Mouse (Mus musculus) small intestine, adult 2 months (tissue): Measurements from ENCODE around the gene Ppan. TPM values are rescaled to one million over a fixed set of nuclear protein-coding genes. Genes with fewer than 3 reads are reported as not detected.
A peak's percentile ranks its signal among the peaks of the same experiment; 100 is the strongest.

ENCODE experiments used
- H3K27ac ChIP-seq: fragments of 200-500 bp; 2 replicates; pipeline ENCODE4 v1.5.1; 2012; ENCODE audit warnings: low read depth, low read length, control low read depth, inconsistent platforms; ENCODE audit not compliant: insufficient read depth
- H3K27me3 ChIP-seq: fragments of 200-500 bp; 2 replicates; pipeline ENCODE4 v1.6.1; 2012; ENCODE audit warnings: mild to moderate bottlenecking, moderate library complexity, low read length, inconsistent platforms; ENCODE audit not compliant: control insufficient read depth, insufficient read depth
- H3K36me3 ChIP-seq: fragments of 200-500 bp; 2 replicates; pipeline ENCODE4 v1.6.1; 2012; ENCODE audit warnings: mild to moderate bottlenecking, low read length, control low read depth, inconsistent platforms; ENCODE audit not compliant: control insufficient read depth, insufficient read depth
- H3K4me1 ChIP-seq: fragments of 200-500 bp; 2 replicates; pipeline ENCODE4 v1.6.1; 2012; ENCODE audit warnings: low read length, inconsistent platforms, mixed read lengths; ENCODE audit not compliant: control insufficient read depth, insufficient read depth, insufficient read length
- H3K4me3 ChIP-seq: fragments of 200-500 bp; 2 replicates; pipeline ENCODE4 v1.5.1; 2012; ENCODE audit warnings: low read depth, mild to moderate bottlenecking, control low read depth, inconsistent platforms, low read length, moderate library complexity
- CTCF ChIP-seq: fragments of 200-500 bp; IDR thresholded peaks from 2 replicates; pipeline ENCODE4 v1.5.1; 2012; ENCODE audit warnings: low read depth, mild to moderate bottlenecking, control low read depth, inconsistent platforms, low read length, moderate library complexity, mixed read lengths; ENCODE audit not compliant: insufficient replicate concordance, insufficient read length; ENCODE audit errors: extremely low read depth
- POLR2A ChIP-seq: fragments of 200-500 bp; IDR thresholded peaks from 2 replicates; pipeline ENCODE4 v1.6.1; 2012; ENCODE audit warnings: low read depth, mild to moderate bottlenecking, control low read depth, inconsistent platforms, low read length, moderate library complexity
- WGBS: fragments of 180-500 bp; shearing (Covaris S2); methylation state at CpG from one replicate; pipeline ENCODE4 v1.1.7; 2018; 5-methylcytosine and 5-hydroxymethylcytosine counted together
- polyA plus RNA-seq: library from polyadenylated mRNA; depleted of rRNA; stranded (reverse); fragments of >200 nt; gene quantifications from 2 replicates; pipeline ENCODE4 v1.2.3, GENCODE M21; 2012

Ppan gene
- polyA plus RNA-seq, 1 experiment: 42.2 TPM

DNA sequence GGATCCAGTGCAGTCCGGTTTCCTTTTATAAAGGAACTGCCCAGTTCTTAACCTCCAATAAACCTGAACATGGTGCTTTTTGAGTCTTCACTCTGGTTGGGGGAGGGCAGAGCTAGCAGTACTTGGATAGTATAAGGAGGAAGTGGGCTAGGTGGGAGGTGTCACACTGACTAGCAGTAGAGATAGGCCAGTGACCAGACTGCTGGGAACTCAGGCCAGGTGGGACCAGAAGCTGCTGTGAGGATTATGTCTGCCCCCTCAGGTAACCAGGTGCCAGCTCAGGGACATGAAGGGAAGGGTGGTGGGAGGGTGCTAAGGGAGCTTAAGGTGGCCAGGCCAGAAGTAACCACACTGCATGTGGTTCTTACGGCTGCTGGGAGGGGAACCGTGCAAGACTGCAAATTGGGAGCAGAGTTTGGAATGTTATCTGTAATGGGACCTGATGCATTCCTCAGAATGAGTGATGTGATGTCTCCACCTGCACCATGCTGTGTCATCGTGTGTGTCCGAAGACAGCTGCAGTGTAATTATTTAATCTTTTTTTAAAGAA, 4.2 kb downstream of the Ppan start:
- H3K27ac ChIP-seq: no peak overlapping the region
- H3K36me3 ChIP-seq: peaks cover 58% of the 10 kb centered on the region
- H3K4me3 ChIP-seq: no peak overlapping the region
- WGBS: 52% methylated on average over 5 of the region's 5 CpGs
- TF ChIP-seq CTCF (no peak), POLR2A (no peak)
- no peaks in the 10 kb centered on the region for H3K27me3 ChIP-seq
- H3K4me1 ChIP-seq: peaks cover 4% of the 10 kb centered on the region

DNA sequence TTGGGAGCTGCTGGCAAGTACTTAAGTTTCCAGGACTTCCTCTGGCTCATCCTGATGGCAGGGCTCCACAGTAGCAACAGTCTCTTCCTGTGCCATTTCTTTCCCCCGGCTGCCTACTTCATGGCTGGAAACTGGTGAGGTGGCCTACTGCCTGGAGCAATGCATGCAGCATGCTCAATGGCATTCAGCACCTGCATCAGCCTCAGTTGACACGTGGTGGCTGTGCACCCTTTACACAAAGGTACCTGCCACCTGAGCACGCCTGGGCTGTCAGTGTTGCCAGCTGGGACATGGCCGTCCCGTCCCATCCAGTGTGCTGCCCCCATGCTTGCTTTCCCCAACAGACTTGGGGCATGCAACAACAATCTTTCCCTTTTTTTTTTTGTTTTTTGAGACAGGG, 5.1 kb downstream of the Ppan start:
- no peak for TF ChIP-seq CTCF
- no peak for TF ChIP-seq POLR2A
- Histone ChIP-seq H3K4me1 (peaks cover 5% of the 10 kb centered on the region), H3K27ac (no peak overlapping the region), H3K36me3 (peaks cover 58% of the 10 kb centered on the region), H3K4me3 (no peak overlapping the region), H3K27me3 (no peaks in the 10 kb centered on the region)
- 63% methylated on average over 5 of the region's 5 CpGs for WGBS

DNA sequence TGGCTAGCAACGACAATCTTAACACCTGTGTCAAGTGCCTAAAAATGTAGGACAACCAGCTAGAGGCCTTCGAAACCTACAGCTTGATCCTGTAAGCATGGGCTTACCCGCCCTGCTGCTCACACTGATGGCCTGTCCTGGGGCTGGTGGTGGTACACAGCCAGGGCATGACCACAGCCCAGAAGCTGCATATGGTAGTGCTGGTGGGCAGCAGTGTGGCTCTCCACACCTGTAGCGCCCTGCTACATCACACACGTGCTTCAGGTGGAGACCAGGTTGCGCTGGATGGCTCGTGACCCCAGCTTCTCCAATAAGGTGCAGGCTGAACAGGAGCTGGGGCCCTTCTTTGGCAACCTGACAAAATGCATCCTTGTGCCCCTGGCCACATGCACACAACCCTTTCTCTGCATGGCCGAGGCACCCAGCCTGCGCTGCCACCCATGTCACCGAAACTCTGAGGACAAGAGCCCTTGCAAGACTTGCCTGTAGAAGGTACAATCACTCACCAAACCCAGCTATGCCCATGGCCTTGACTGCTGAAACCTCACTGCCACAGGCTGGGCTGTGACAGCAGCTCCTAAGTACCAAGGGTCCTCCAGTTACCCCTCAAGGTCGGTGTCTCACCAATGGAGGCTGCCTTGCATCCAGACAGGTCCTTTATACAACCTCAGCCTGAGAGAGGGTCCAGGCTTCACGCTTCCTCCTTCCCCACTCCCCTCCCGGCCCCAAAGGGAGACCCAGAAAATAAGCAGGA, 5.8 kb downstream of the Ppan start:
- no peak for TF ChIP-seq POLR2A
- TF ChIP-seq CTCF: no peak
- Histone ChIP-seq H3K36me3 (peaks cover 58% of the 10 kb centered on the region), H3K27ac (no peak overlapping the region), H3K27me3 (no peaks in the 10 kb centered on the region), H3K4me3 (no peak overlapping the region), H3K4me1 (peaks cover 5% of the 10 kb centered on the region)
- 79% methylated on average over 13 of the region's 13 CpGs for WGBS

DNA sequence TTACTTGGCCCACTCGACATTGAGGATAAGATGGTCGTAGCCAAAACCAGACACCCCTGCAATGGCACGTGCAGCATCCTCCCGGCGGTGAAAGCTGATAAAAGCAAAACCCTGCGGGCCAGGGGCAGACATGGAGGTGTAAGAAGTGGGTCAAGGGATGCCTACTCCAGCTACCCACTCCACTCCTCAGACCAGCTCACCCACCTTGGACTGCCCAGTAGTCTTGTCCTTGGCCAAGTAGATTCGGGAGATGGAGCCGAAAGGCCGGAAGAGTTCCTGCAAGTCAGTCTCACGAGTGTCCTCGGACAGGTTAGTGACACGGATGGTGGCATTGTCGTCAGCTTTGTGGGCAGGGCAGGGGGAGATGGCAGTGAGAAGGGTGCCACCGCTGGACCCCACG, 6.7 kb downstream of the Ppan start:
- Histone ChIP-seq H3K4me1 (peaks cover 4% of the 10 kb centered on the region), H3K36me3 (peaks cover 57% of the 10 kb centered on the region), H3K27me3 (no peaks in the 10 kb centered on the region), H3K4me3 (no peak overlapping the region), H3K27ac (no peak overlapping the region)
- whole genome bisulfite sequencing: 83% methylated on average over 15 of the region's 15 CpGs
- TF ChIP-seq CTCF (no peak), POLR2A (no peak)

DNA sequence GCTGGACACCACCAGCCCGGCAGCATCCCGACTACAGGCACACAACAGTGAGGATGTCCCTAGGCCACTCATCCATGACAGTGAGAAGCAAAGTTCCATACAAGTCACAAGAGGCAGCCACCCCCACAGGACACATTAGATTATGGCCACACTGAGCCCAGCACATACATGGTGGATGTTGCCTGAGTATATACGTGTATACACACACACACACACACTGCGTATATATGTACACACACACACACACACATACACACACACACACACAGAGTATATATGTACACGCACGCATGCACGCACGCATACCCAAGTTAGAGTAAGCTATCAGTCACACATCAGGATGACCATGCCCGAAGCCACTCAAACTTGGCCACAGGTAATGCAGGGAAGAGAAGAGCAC, 7.4 kb downstream of the Ppan start:
- TF ChIP-seq CTCF (no peak), POLR2A (no peak)
- no peak overlapping the region for H3K4me3 ChIP-seq
- peaks cover 49% of the 10 kb centered on the region for H3K36me3 ChIP-seq
- 94% methylated on average over 9 of the region's 9 CpGs for WGBS
- H3K4me1 ChIP-seq: peaks cover 2% of the 10 kb centered on the region; the same call in 1 of the 2 replicates
- no peaks in the 10 kb centered on the region for H3K27me3 ChIP-seq
- H3K27ac ChIP-seq: no peak overlapping the region

DNA sequence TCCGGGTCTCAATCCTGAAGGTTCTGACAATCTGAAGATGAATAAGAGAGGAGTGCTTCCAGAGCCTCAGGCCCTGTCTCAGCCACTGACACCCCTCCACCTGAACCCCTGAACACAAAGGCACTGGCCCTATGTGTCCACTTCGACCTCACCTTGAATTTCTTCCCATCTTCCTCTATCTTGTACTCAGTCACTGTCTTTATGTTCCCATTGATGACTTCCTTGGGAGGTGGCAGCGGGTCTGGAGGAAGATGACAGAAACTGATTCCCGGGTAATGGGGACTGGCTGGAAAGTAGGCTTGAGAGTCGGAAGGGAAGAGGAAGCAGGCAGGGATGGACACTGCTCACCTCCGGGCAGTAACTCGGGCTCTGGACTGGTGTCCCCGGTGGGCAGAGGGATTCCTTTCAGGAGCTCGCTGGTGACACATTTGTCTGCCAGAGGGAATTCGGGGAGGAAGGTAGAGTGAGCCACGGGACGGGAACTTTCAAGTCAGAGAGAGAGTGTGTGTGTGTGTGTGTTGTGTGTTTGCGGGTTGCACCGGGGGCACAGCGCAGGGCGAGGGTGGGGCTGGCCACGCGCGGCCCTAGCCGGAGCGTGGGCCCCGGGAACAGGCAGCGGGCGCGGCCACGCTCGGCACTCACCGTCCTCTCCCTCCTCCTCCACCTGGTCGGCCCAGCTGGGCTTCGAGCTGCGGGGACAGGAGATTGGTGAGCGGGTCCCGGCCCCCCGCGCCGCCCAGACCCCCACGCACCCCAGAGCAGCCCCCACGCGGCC, 9.9 kb downstream of the Ppan start:
- WGBS: 3% methylated on average over 39 of the region's 39 CpGs
- TF ChIP-seq POLR2A: no peak
- TF ChIP-seq CTCF: no peak
- no peak overlapping the region for H3K27ac ChIP-seq

DNA sequence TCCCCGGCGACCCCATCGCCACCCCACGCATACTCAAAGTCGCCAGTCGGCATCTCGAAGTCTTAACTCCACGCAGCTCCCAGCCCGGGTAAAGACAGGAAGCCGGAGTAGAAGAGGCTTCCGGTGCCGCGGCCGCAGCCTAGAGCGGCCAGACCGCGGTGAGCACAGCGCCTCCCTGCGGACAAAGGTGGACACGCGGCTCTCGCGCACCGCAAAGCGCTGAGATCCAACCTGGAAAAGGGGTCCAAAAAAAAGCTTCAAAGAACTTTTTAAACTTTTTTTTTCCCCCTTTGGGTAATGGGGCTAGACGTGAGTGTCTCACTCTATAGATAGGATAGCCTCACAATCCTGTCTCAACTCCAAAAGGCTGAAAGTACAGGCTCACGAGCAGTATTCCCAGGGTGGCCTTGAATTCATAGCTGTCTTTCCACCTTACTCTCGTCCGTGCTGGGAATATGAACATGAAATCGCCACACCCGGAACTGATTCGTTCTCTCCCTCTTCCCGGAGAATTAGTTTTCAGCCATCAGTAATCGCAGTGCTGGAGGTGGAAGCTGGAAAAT, 10.6 kb downstream of the Ppan start, which contains the start of gene Eif3g:
TSS of gene Eif3g (minus strand) at position 113 of the 563 bp plus-strand sequence.
- Histone ChIP-seq H3K4me3 (peak within 1 kb of the TSS; percentile 98), H3K27ac (no peak within 1 kb of the TSS), H3K36me3 (peaks cover 27% of the 10 kb centered on the region), H3K4me1 (peaks cover 2% of the 10 kb centered on the region; the same call in 1 of the 2 replicates), H3K27me3 (no peaks in the 10 kb centered on the region)
- peak; percentile 94 for TF ChIP-seq CTCF
- TF ChIP-seq POLR2A: peak; percentile 56
- 3% methylated on average over 34 of the region's 34 CpGs for WGBS

More for the DNA sequence above, 9.9 kb downstream of the Ppan start:
- Histone ChIP-seq H3K4me3 (peak overlapping the region; percentile 98), H3K27me3 (no peaks in the 10 kb centered on the region), H3K36me3 (peaks cover 30% of the 10 kb centered on the region), H3K4me1 (peaks cover 2% of the 10 kb centered on the region; the same call in 1 of the 2 replicates)
